Mouse (Mus musculus) adrenal gland, postnatal 14 days (tissue): ENCODE results near the gene Smim11. TPM values are rescaled to one million over a fixed set of nuclear protein-coding genes. Genes with fewer than 3 reads are reported as not detected.

Source experiments
- total RNA-seq: library from RNA; stranded (reverse); gene quantifications from 2 replicates; pipeline ENCODE4 v1.2.3, GENCODE M21; 2021

Gene Smim11
- total RNA-seq, 1 experiment from 2014 or later = 68.8 TPM

Other genes starting within 250 kb of the Smim11 start
- gene Mrps6, start 243.0 kb upstream of the Smim11 start, total RNA-seq = 79.7 and 82.5 TPM in 2 replicates
- gene Gm49711, start 243.0 kb upstream of the Smim11 start, total RNA-seq = not detected in 2 replicates
- 20.9 and 25.4 TPM in 2 replicates for gene Slc5a3, start 243.0 kb upstream of the Smim11 start, total RNA-seq
- not detected in 2 replicates for gene Kcne2, start 8.9 kb upstream of the Smim11 start, total RNA-seq
- gene Fam243, start 20.2 kb downstream of the Smim11 start, total RNA-seq = not detected in 2 replicates
- not detected in 2 replicates for gene Kcne1, start 58.2 kb downstream of the Smim11 start, total RNA-seq
- gene Rcan1, start 169.6 kb downstream of the Smim11 start, total RNA-seq = 16.6 and 16.9 TPM in 2 replicates
- 0.34 and 0.70 TPM in 2 replicates for gene Clic6, start 184.4 kb downstream of the Smim11 start, total RNA-seq